Mouse (Mus musculus) heart, embryonic 14.5 days (tissue): ENCODE data around the gene Sncb. TPM values are rescaled to one million over a fixed set of nuclear protein-coding genes. Genes with fewer than 3 reads are reported as not detected.
A peak's percentile ranks its signal among the peaks of the same experiment; 100 is the strongest.

Source experiments
- ATAC-seq: fragments of 200-750 bp; cut with Nextera tagmentation; 2 replicates; pipeline ENCODE4 v1.8.0; 2017; ENCODE audit warnings: low read depth, moderate TSS enrichment; ENCODE audit not compliant: insufficient number of reproducible peaks, insufficient read depth, low FRiP score
- H3K27ac ChIP-seq, 2 experiments: fragments of 200-500 bp in 1 of 2; fragments of 300-500 bp in 1 of 2; sonication (generic) in 1 of 2; replicated peaks in 1 of 2; 2 replicates each; pipeline ENCODE4 v1.5.1; 2012 to 2014; ENCODE audit warnings: low read depth in 2 of 2, low read length in 2 of 2, control low read depth in 1 of 2, mild to moderate bottlenecking in 1 of 2, mixed read lengths in 1 of 2; ENCODE audit not compliant: control insufficient read depth in 1 of 2, insufficient read depth in 1 of 2
- H3K27me3 ChIP-seq: fragments of 300-500 bp; sonication (generic); 2 replicates; pipeline ENCODE4 v1.6.1; 2014; ENCODE audit warnings: mild to moderate bottlenecking, low read length, control low read depth; ENCODE audit not compliant: control insufficient read depth, insufficient read depth
- H3K36me3 ChIP-seq: fragments of 300-500 bp; sonication (generic); 2 replicates; pipeline ENCODE4 v1.6.1; 2014; ENCODE audit warnings: mild to moderate bottlenecking, control low read depth, low read length, mixed read lengths; ENCODE audit not compliant: control insufficient read depth, insufficient read depth
- H3K4me1 ChIP-seq, 2 experiments: fragments of 200-500 bp in 1 of 2; fragments of 300-500 bp in 1 of 2; sonication (generic) in 1 of 2; 2 replicates each; pipeline ENCODE4 v1.6.1; 2012 to 2014; ENCODE audit warnings: low read length in 2 of 2, control low read depth in 1 of 2, mixed read lengths in 1 of 2; ENCODE audit not compliant: control insufficient read depth in 2 of 2, insufficient read depth in 2 of 2
- H3K4me2 ChIP-seq: fragments of 300-500 bp; sonication (generic); 2 replicates; pipeline ENCODE4 v1.6.1; 2014; ENCODE audit warnings: mild to moderate bottlenecking, low read length
- H3K4me3 ChIP-seq, 2 experiments: fragments of 200-500 bp in 1 of 2; fragments of 300-500 bp in 1 of 2; sonication (generic) in 1 of 2; 2 replicates each; pipeline ENCODE4 v1.5.1; 2012 to 2014; ENCODE audit warnings: low read length in 2 of 2, mild to moderate bottlenecking in 2 of 2, control low read depth in 1 of 2, low read depth in 1 of 2, moderate library complexity in 1 of 2; ENCODE audit not compliant: control insufficient read depth in 1 of 2, insufficient read depth in 1 of 2
- H3K9ac ChIP-seq: fragments of 300-500 bp; sonication (generic); 2 replicates; pipeline ENCODE4 v1.6.1; 2014; ENCODE audit warnings: mild to moderate bottlenecking, low read length
- H3K9me3 ChIP-seq: fragments of 300-500 bp; sonication (generic); 2 replicates; pipeline ENCODE4 v1.6.1; 2016; ENCODE audit warnings: low read length, control low read depth; ENCODE audit not compliant: control insufficient read depth
- WGBS: fragments of 180-500 bp; shearing (Covaris S2); extraction: QIAGEN DNeasy Blood & Tissue Kit; methylation state at CpG from one replicate; pipeline ENCODE4 v1.1.7; 2014; 5-methylcytosine and 5-hydroxymethylcytosine counted together
- polyA plus RNA-seq: library from polyadenylated mRNA; unstranded; fragments of >200 nt; fragmentation: Nextera tagmentation; extraction: Ambion mirVana; gene quantifications from 2 replicates; pipeline ENCODE4 v1.2.1, GENCODE M21; 2014

The Sncb gene
- polyA plus RNA-seq, 1 experiment from 2014 or later, result not detected

DNA sequence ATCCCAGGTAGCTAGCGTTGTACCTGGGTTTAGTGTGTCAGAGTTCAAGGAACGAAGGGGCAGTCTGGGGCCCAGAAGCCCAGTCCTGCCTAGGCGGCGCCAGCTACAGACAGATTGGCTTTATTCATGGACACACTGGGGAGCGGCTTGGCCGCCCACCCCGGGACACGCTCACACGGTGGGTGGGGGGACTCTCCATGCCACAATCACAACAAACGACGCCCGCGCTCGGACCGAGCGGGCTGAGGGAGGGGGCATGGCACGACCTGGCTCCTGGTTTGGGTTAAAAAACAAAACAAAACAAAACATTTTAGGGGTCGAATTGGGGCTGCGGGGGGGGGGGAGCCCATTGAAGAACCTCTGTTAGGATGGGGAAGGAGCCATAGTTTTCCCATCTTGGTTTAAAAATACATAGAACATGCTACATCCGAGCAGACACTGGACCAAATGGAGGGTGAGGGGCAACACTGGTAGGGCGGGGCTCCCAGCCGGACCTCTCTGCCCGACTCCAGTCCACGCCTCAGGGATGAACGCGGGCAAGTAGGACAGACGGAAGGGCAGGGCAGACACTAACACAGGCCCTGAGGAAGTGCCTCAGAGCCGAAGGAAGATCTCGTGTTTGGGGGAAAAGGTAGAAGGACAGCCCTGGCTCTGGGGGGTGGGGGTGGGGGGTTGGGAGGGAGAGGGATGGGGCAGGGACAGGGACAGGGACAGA, 7.5 kb downstream of the Sncb start:
- WGBS, result 2% methylated on average over 29 of the region's 29 CpGs
- Histone ChIP-seq H3K4me2 (peak overlapping the region; percentile 67), H3K4me3 (no peak overlapping the region), H3K27me3 (peaks cover 69% of the 10 kb centered on the region), H3K4me1 (peaks cover 5% of the 10 kb centered on the region in 2 experiments; a peak in 3 of 4 replicates), H3K27ac (no peak overlapping the region), H3K9me3 (no peaks in the 10 kb centered on the region), H3K36me3 (no peaks in the 10 kb centered on the region), H3K9ac (no peak overlapping the region)
- ATAC-seq, result 0 out of 2 replicates have a peak, but pooled peaks have one; percentile 8

DNA sequence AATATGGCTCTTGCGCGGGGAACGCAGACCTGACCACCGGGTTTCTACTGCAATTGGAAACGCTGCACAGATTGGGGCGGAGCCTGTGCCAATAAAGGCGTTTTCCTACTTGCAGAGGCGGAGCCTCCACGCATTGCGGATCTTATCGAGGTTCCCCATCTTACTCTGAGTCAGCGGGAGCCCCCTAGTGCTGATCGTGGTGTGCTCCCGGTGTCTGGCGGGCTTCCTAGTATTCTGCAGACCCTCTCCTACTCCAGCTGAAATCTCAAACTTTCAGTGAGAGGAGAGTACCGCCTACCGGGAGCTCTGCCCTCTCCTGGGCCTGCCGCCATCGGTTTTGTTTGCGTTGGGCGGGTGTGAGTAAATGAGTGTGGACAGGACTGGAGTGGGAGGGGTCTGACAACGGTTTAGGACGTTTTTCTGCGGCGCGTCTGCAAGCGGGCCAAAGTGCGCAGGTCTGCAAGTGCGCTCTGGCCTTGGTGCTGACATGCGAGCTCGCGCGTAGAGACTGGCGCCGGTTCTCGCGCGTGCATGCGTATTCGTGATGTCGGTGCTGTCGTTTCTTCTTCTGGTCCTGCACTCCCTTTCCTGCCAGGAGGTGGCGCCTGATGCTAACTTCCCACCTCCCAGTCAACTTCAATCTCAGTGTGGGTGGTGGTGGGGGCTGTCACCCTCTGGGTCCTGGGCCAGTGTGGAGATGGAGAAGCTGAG, 8.2 kb downstream of the Sncb start:
- Histone ChIP-seq H3K4me2 (peak overlapping the region; percentile 67), H3K4me3 (peak overlapping the region; percentile 29 to 34), H3K36me3 (no peaks in the 10 kb centered on the region), H3K27me3 (peaks cover 61% of the 10 kb centered on the region), H3K27ac (no peak overlapping the region), H3K4me1 (peaks cover 5% of the 10 kb centered on the region in 2 experiments; a peak in 3 of 4 replicates), H3K9ac (no peak overlapping the region), H3K9me3 (no peaks in the 10 kb centered on the region)
- under 1% methylated on average over 43 of the region's 43 CpGs for WGBS
- peak; percentile 75 for ATAC-seq

DNA sequence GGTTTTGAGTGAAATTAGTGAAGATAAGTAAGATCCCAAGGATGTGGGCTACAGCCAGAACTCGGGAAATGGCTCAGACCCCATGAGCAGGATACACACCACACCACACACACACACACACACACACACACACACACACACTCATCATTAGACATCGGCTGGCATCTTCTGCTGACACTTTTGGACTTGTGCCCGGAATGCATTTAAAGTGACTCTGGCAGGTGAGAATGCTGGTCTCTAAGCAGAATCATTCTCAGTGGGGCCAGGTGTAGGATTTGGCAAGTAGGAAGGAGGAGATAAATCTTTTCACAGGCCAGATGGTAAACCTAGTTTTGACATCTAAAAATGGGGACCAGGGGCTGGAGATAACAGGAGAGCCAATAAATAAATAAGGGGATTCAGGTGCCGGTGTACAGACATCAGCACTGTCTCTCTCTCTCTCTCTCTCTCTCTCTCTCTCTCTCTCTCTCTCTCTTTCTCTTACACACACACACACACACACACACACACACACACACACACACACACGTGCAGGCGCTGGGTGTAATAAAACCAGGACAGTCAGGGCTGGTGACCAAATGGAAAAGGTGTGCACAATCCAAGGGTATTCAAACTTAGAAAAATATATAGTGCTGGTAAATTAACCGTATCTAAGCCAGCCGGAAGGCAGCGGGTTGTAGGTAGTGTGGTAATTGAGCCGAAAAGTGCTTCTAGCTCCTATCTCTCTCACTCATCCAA, 9.1 kb downstream of the Sncb start:
- Histone ChIP-seq H3K9me3 (no peaks in the 10 kb centered on the region), H3K4me3 (no peak overlapping the region), H3K27me3 (peaks cover 57% of the 10 kb centered on the region), H3K4me1 (peaks cover 5% of the 10 kb centered on the region in 2 experiments; a peak in 3 of 4 replicates), H3K36me3 (no peaks in the 10 kb centered on the region), H3K27ac (no peak overlapping the region), H3K4me2 (peak overlapping the region; percentile 67), H3K9ac (no peak overlapping the region)
- no peak for ATAC-seq
- 46% methylated on average over 10 of the region's 10 CpGs for WGBS

DNA sequence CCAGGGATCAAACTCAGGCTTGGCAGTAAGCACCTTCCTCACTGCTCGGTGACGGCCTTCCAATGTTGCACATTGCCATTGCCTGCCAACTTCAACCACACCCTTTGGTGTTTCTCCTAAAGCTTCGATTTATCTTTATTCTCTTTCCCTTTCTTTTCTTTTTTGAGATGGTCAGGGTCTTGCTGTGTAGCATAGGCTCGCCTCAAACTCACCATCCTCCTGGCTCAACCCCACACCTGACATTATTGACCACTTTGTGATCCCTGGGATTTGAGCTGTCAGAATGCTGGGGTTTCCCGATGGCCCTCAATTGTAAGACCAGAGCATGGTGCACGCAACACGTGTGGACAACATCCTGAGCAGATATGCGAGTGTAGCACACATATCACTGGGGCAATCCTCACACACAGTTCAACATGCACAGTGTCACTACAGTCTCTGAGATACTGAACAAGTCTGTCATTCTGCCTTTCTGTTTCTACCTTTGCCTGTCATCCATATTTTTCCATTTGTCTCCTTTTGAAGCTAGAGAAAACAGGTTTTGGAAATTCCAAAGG, 10.2 kb downstream of the Sncb start:
- H3K4me3 ChIP-seq, result no peak overlapping the region
- peaks cover 64% of the 10 kb centered on the region for H3K27me3 ChIP-seq
- no peak for ATAC-seq
- peaks cover 5% of the 10 kb centered on the region in 2 experiments; a peak in 3 of 4 replicates for H3K4me1 ChIP-seq
- 78% methylated on average over 8 of the region's 8 CpGs for WGBS
- H3K36me3 ChIP-seq, result no peaks in the 10 kb centered on the region
- no peak overlapping the region for H3K27ac ChIP-seq
- H3K4me2 ChIP-seq, result no peak overlapping the region
- H3K9me3 ChIP-seq, result no peaks in the 10 kb centered on the region
- H3K9ac ChIP-seq, result no peak overlapping the region

DNA sequence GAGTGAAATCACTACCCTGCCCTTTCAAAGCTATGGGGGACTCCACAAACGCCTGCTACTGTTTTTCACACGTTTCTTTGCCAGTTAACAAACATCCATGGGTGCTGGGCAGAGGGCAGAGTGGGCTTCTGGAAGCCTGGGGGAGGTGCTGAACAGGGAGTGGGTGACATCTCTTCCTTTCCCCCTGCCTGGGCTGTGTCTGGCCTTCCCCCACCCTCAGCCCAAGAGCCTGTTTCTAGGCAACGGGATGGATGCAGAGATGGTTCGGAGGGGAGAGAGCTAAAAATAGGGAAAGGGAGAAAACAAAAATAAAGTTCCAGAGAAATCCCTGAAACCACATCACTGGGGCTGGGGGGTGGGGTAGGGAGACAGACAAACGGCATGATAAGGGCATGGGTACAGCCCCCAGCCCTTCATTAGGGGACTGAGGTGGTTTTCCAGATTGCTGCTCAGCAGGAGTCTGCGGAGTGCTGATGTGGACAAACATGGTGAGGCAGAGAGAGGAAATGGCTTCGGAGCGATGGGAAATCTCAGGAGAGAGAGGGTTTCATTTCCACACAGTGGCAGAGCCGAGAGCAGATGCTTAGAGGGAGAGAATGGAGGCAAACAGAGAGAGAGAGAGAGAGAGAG, 11.1 kb downstream of the Sncb start:
- Histone ChIP-seq H3K36me3 (no peaks in the 10 kb centered on the region), H3K9ac (no peak overlapping the region), H3K4me3 (no peak overlapping the region), H3K27ac (no peak overlapping the region), H3K4me1 (peaks cover 5% of the 10 kb centered on the region in 2 experiments; a peak in 3 of 4 replicates), H3K4me2 (no peak overlapping the region), H3K9me3 (no peaks in the 10 kb centered on the region), H3K27me3 (peaks cover 64% of the 10 kb centered on the region)
- no peak for ATAC-seq
- 3% methylated on average over 9 of the region's 9 CpGs for WGBS

DNA sequence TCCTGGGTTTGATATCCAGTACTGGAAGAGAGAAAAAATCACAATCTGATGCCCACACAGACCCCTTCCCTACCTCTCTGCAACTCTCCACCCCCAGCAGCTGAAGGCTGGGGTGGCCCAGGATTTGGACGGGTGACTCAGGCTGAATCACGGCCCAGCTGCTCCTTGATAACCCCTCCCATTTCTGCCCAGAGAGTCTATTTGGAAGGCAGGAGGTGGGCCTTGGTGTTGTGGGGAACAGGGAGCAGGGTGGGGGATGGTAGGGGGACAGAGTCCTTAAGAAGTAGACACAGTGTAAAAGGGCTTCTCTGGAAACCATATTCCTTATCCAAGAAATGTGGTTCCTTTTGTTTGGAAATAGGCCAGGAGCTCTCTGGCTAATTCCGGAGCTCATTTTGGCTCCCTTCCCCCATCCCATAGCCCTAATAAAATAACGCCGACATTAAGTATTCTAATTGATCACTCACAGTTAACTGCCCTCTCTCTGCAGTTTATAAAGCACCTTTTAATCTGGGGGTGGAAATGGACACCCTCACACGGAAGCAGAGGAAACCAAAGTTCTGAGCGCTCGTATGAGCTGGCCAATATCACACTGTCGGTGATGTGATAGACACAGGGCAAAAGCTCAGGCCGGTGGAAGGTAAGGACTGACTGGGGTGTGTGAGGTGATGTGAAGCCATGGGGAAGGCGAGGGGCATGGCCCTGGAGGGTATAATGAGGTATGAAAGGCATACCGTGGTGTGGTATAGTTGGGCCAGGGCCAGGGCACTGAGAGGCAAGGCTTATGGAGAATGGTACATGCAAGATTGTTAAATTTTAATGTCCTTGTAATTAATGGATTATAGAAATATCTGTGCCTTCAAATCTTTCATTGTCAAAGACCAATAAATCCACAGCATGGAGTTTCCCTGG, 12.0 kb downstream of the Sncb start:
- ATAC-seq, result no peak
- H3K4me1 ChIP-seq, result peaks cover 5 to 12% of the 10 kb centered on the region in 2 experiments; a peak in 3 of 4 replicates
- no peak overlapping the region for H3K4me2 ChIP-seq
- H3K27me3 ChIP-seq, result peaks cover 64% of the 10 kb centered on the region
- H3K9ac ChIP-seq, result no peak overlapping the region
- no peaks in the 10 kb centered on the region for H3K9me3 ChIP-seq
- no peak overlapping the region for H3K27ac ChIP-seq
- no peaks in the 10 kb centered on the region for H3K36me3 ChIP-seq
- WGBS, result 26% methylated on average over 12 of the region's 12 CpGs
- no peak overlapping the region for H3K4me3 ChIP-seq
